Mouse (Mus musculus) granulocyte monocyte progenitor cell, adult 5-6 weeks (primary cell): ENCODE results near the gene Olfml2a. TPM values are rescaled to one million over a fixed set of nuclear protein-coding genes. Genes with fewer than 3 reads are reported as not detected.

Source experiments
- ATAC-seq: replicated peaks from 2 replicates; pipeline ENCODE4 v1.8.0; 2016; ENCODE audit warnings: mild to moderate bottlenecking, moderate TSS enrichment, inconsistent platforms; ENCODE audit not compliant: poor library complexity, severe bottlenecking
- total RNA-seq, 2 experiments: library from RNA; stranded (forward) in 1 of 2; stranded (reverse) in 1 of 2; fragments of 200-712, 200-1000 nt in 1 of 2; fragments of >200 nt in 1 of 2; fragmentation: Nextera tagmentation in 1 of 2; gene quantifications; 2 replicates each; pipeline ENCODE4 v1.2.3; 2014 to 2017

Gene Olfml2a
- total RNA-seq, 2 experiments from 2014 or later, result not detected

DNA sequence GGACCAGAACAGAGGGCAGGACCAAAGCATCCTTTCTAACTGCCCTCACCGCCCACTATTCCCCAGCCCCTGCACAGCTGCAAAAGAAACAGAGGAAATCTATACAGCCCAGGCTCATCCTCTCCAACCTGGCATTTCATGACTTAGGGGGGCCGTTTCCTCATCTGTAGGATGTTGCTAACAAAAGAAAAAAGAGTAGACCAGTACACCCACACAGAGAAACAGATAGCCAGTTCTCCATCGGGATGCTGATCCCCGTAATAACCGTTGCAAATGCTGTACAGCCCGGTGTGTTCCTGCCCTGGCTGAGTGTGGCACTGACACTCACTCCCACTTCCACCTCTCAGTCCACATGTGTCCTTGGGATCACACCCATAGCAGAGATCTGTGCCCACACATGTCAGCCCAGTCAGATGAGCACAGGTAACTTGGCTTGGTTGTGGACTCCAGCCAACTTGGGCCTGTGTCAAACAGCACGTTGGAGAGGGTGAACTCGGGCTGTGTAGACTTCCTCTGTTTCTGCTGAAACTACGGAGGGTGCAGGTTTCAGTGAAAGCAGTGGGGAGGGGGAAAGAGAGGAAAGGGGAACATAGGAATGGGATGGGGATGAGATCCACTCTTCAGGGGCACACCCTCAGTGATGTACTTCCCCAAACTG, 5.1 kb downstream of the Olfml2a start:
- ATAC-seq, result peak; percentile 49

DNA sequence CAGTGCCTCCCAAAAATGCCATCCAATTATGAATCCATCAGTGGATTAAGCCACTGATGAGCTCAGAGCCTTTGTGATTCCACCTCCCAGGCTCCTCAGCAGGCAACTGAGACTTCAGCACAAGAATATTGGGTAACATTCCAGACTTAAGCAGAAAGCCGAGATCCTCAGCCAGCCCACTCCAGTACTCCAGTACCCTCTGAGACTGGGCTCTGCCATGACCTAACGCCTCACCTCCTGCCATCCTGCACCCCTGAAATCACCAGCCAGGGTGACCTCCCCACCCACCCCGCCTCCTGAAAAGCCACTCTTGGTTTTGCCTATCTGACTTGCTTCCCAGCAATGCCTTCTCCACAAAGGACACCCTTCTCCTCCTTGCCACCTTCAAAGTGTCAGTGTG, 5.6 kb downstream of the Olfml2a start:
- 0 out of 2 replicates have a peak, but pooled peaks have one; percentile 7 for ATAC-seq

DNA sequence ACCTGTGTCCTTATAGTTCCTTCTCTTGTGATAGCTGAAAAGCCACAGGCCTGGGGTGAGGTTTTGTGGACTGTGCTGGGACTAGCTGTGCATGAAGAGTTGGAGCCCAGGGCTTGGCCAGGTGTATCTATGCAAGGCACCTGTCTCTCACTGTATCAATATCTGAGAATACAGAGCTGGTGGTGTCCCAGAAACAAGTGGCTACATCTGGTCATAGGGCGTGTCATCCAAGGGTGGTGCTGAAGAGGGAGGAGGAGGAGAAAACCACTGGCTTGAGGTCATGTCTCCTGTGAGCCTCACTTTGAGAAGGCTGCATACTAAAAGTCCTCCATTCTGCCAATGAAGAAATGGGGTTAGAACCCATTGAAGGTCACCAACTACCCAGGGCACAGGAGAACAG, 6.2 kb downstream of the Olfml2a start:
- ATAC-seq, result no peak

DNA sequence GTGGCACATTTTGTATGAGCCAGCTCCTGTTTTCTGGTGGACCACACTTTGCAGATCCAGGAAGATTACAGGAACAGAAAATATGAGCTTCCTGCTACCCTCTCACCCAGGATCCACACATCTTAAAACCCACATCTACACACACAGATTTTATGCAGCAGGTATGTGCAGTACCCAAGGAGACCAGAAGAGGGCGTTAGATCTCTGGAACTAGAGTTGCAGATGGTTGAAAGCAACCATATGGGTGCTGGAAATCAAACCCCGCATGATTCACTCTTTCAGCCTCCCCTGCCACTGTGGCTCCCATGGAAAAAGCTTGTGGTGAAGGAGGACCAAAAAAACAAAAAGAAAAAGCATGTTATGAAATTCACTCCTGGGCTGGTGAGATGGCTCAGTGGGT, 7.3 kb downstream of the Olfml2a start:
- no peak for ATAC-seq

DNA sequence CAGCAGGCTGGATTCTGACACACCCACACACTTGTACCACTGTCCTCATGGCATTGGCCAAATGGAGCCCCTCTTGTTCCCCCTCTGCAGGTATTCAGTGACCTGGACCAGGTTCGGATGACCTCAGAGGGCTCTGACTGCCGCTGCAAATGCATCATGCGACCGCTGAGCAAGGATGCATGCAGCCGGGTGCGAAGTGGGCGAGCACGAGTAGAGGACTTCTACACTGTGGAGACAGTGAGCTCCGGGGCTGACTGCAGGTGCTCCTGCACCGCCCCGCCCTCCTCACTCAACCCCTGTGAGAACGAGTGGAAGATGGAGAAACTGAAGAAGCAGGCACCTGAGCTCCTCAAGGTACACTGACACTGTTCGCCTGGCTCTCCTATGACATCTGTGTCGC, 9.6 kb downstream of the Olfml2a start:
- no peak for ATAC-seq

DNA sequence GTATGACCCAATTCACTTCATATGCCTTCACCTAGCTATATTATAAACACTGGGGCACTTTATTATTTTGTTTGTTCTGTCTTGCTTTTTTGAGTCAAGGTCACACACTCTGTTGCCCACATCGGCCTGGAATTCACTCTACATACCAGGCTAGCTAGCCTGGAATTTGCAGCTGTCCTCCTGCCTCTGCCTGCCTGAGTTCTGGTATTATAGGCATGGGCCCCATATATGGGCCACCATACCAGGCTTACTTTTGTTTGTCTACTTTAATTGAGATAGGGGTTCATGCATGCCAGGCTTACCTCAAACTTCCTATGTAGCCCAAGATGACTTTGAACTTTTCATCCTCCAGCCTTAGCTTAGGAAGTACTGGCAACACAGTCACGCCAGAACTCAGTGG, 10.1 kb downstream of the Olfml2a start:
- no peak for ATAC-seq

DNA sequence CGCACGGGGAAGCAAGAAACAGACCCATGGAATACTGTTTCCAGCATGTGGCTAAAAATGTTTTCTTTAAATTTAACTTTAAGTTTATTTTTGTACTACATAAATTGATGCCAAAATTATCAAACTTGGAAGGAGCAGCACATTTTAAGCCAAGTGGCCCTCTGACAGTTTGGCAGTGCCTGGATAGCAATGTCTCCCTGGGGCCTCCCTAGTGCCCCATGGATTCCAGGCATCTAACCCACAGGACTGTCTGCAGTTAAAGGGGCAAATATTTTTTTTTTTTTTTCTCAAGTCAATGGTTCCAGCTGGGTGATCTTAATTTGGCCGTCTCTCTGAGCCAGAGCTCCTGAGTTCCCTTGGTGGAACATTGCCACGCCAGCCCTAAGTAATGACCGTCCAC, 11.4 kb downstream of the Olfml2a start:
- ATAC-seq, result no peak

DNA sequence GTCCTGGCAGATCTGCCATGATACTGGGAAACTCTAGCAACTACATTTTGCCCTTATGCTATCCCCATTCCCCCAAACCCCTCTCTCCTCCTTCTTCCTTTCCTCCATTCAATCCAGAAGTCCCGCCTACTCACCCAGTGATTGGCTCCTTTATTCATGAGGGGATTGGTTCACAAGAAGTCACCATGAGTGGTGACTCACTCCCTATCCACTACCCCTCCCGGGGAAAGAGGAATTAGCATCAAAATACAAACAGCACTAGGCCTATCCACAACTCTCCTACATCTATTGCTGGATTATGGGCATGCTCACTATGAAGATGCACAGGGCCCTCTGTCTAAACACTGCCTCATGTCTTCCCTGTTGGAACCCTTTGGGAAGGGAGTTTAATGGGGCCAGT, 12.2 kb downstream of the Olfml2a start:
- ATAC-seq, result no peak

DNA sequence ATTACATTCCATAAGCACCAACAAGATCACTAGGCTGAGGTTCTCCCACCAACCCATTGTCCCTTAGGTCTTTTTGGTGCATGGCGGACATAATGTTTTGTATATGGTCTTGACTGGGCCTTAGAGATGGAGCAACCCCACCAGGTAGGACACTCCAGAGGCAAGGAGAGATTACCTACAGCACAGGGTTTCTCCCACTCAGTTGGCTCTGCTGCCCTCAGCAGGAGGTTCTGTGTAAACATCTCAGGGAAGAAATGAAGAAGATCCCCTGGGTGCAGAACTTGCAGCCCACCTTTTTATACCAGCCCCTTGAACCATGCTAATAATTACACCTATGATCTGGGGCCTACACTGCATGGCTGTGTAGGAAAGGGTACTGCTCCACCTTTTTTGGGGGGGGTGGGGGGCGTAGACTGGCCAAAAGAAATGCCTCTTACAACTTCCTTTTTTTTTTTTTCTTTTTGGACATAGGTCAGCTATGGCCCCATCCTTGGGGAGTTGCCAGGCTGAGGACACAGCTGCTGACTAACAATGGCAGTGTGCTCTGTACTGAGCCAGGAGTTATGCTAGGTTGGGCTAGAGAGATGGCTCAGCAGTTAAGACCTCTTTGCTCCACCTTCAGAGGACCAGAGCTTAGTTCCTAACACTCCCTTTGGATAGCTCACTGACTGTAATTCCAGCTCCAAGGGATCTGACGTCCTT, 12.8 kb downstream of the Olfml2a start:
- peak; percentile 59 for ATAC-seq

DNA sequence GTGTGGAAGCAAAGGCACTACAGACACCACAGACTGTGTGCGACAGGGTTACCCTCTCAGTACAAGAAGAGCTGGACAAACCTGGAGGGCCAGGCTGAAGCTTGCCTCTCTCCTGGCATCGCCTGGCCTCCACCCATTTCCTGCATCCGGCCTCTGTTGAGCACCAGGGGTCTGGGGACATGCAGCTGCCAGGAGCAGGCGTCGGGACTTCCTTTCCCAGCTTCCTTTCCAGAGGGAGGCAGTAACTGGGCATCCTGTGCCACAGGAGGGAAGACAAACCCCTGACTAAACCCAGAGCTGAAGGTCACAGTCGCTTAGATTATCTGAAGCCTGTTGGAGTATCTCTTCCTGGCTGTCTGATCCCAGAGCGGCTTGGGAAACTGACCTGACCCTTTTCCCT, 15.8 kb downstream of the Olfml2a start:
- 0 out of 2 replicates have a peak, but pooled peaks have one; percentile 15 for ATAC-seq

DNA sequence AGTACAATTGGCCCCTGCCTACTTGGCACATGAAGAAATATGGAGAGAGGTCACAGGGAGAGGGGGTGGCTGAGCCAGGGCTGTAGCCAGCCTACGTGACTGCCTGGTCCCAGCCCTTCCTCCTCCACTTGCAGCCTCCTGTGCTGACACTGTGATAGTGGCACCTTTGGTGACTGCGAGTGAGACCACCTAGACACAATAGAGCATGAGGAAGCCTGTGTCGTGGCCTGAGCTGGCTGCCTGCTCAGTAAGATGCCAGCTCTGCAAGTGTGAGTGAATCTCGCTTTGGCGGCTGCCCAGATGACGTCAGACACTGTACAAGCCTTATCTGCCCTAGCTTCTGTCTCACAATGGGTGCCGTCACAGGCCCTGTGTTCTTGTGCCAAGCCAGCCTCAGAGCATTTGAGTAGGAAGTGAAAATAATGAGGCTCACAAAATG, 18.5 kb downstream of the Olfml2a start:
- peak; percentile 63 for ATAC-seq

DNA sequence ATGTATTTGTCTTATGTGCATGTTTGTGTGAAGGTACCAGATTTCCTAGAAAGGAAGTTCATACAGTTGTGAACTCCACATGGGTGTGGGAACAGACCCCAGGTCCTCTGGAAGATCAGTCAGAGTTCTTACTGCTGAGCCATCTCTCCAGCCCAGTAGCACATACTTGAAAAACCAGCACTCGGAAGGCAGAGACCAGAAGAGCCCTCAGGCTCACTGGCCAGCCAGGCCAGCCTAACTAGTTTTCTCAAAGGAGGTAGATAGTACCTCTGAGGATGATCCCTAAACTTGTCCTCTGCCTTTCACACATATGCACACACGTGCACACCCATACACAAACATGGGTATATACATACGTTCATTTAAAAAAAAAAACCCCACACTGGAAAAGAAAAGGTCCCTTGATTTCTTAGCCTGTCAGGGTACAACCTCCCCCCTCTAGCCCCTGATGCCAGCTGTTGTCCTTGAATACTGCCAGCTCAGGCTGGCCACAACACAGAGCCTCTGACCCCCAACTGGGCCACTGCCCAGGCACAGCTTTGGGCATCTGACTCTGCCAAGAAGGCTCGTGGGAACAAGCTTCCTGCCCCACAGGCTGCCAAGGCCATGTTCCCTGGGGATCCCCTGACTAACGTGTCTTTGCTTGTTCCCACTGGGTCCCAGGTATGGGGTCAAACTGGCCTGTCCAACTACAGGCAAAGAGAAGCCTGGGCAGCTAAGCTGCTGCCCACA, 21.5 kb downstream of the Olfml2a start:
- no peak for ATAC-seq

DNA sequence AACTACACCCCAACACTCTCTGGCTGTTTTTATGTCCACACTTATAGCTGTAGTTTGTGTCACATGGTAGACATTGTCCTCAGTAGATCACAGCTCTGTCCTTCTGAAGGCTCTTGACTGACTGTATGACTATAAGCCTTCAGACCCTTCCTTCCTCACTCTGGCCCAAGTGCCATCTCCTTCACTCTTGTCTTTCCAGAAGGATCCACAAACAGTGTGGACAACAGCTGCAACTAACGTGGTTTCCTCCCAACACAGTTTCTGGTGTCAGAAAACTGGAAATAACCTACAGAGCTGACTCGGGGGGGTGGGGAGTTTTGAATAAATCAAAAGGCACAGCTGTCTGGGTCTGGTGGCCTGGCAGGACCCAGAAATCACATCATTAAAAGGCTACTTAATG, 24.3 kb downstream of the Olfml2a start:
- no peak; the same call in 1 of the 2 replicates for ATAC-seq

DNA sequence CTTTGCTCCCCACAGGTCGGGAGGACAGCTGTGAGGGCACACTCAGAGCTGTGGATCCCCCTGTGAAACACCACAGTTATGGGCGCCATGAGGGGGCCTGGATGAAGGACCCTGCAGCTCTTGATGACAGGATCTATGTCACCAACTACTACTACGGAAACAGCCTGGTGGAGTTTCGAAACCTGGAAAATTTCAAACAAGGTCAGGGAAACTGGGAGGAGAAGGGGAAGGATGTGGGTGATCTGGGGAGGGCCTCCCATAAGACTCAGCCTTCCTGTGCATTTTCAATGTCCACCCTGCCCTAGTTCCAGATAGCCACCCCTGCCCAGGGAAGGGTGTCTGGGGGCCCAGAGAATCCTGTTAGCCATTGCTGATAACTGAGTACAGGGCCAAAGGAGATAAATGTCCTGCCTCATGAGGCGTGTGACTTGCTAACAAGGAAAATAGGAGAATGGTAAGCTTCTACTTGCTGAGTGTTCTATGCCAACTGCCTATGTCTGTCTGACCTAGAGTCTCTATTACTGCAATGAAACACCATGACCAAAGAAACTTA, 26.0 kb downstream of the Olfml2a start:
- peak; percentile 45 for ATAC-seq

DNA sequence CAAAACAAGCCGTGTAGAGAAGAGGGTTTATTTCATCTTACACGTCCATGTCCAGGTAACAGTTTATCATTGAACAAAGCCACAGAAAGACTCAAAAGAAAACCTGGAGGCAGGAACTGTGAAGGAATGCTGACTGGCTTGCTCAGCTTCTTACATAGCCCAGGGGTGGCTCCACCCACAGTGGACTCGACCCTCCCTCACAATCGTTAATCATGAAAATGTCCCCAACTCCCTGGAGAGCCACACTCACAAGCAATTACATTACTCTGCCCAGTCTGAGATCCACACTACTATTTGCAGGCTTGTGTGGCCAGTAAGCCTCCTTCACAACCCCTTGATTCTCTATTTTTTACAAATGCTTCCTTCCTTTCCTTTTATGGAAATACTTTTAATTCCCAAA, 32.4 kb downstream of the Olfml2a start:
- ATAC-seq, result no peak

DNA sequence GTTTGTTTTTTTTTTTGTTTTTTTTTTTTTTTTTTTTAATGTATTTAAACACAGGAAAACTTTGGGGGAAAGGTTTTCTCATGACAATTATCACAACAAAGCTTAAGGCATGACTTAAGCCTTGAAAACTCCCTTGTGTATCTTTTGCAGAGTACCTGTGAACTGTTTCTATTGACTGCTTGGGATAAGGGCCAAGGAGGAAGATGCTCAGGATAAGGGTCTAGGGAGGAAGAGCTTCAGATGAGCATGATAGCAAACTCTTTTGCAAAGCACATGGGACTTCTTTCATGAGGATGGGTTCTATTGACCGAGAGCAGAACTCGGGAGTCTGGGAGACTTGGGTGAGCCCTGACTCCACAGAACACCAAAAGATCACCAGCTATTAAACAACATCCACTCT, 37.9 kb downstream of the Olfml2a start:
- ATAC-seq, result no peak

DNA sequence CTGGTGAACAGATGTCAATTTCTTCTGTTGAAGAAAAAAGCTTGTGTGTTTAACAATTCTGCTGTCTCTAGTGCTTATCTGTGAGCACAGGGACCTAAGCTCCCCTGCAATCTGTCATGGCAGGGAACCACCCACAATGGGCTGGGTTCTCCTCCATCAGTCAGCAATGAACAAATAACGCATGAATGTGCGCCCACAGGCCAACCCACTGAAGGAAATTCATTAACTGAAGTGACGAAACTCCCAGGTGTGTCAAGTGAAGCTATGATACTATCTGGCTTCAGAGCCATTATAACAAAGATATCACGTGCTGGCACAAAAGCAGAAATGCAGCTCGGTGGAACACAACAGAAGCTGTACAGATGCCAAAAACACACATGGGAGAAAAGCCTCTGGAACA, 38.3 kb downstream of the Olfml2a start:
- no peak for ATAC-seq

DNA sequence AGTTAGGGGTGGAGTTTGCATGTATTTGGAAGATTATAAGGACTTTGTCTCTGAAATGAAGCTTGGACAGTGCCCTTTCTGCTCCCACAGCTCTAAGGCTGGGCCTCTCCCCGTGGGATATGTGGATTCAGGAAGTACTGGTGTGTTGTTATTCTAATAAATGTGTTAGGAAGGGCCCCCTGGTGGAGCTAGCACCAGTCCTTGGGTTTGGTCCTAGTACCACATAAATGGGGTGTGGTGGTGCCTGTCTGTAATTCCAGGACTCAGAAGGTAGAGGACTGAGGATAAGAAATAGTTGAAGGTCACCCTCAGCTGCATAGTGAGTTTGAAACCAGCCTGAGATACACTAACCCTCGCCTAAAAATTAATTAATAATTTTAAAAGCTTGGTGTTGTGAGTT, 41.4 kb downstream of the Olfml2a start:
- no peak; the same call in 1 of the 2 replicates for ATAC-seq

DNA sequence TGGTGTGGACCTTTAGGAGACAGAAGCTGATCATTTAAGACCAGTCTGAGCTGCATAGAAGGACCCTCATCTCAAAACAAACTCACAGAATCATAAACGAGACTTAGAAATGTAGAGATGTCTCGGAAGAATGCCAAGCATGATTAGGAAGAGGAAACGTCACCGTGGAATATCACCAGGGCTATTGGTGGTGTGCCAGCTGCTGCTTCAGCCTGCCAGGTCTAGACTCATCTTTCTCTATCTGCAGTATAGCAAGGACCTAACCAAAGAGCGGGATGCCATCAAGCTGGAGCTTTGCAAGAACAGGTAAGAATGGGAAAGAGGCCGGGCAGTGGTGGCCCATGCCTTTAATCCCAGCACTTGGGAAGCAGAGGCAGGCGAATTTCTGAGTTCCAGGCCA, 41.9 kb downstream of the Olfml2a start:
- no peak for ATAC-seq

DNA sequence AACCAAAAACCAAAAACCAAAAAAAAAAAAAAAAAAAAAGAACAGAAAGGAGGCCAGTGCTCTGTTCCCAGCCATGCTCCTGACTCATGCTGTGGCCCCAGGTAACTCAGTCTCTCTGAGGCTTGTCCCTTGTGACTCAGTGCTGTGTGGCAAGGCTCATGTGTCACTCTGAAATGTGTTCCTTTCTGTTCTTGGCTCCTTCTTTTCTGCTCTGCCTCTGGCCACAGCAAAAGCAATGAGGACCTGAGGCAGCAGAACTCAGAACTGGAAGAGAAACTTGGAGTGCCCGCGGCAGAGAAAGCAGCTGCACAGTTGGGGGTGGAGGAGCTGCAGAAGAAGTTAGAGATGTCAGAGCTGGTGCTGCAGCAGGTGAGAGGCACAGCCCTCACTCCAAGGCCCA, 42.4 kb downstream of the Olfml2a start:
- ATAC-seq, result peak; percentile 44; the same call in 1 of the 2 replicates

DNA sequence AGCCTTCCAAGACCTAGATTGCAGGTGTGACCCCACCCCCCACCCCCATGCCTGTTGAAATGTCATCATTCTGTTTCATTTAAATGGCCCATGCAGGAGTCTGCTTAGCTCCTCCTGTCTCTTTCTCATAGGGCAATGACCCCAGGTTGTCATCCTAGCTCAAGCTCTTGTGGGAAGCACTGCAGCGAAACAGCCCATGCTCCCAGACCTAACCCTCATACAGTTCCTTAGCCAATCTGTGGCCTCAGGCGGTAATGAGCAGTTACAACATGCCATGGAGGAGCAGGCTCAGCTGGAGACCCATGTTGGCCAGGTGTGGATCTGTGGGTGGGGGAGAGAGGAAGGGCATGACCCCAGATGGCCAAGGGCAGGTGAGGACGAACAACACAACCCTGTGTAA, 43.4 kb downstream of the Olfml2a start:
- no peak for ATAC-seq
